Mouse (Mus musculus) CH12.LX (cell line): Measurements from ENCODE around the gene Scd2.

Experiments used
- CTCF ChIP-seq, 2 experiments: IDR thresholded peaks in 1 of 2; conservative IDR thresholded peaks in 1 of 2; 2 replicates each; pipeline ENCODE4 v1.5.1; 2011 to 2012; ENCODE audit warnings: low read depth in 2 of 2, low read length in 2 of 2, improper control_type of control experiment in 1 of 2, inconsistent platforms in 1 of 2, mild to moderate bottlenecking in 1 of 2, moderate library complexity in 1 of 2
- ZC3H11A ChIP-seq: IDR thresholded peaks from 2 replicates; pipeline ENCODE4 v1.6.1; 2012; ENCODE audit warnings: low read depth, mild to moderate bottlenecking, inconsistent platforms, low read length, improper control_type of control experiment

GRCm38 (mm10) chr19:44300520-44300919 is 7.0 kb downstream of the Scd2 start:
- TF ChIP-seq ZC3H11A, result no peak
- TF ChIP-seq CTCF (conservative IDR thresholded peaks at IDR 0.05 in 1 of 2, IDR thresholded peaks at IDR 0.05 in 1 of 2; ENCODE audit: low read depth in 2 of 2, low read length in 2 of 2), result no peak
